Mouse (Mus musculus) adipose tissue, adult 10 weeks (tissue): ENCODE measurements around the gene Crhr1. TPM values are rescaled to one million over a fixed set of nuclear protein-coding genes. Genes with fewer than 3 reads are reported as not detected.

Source experiments
- polyA plus RNA-seq: library from polyadenylated mRNA; stranded (reverse); fragments of 350-450 nt; fragmentation: Illumina TruSeq; extraction: RNeasy Lipid Tissue Mini Kit (QIAGEN cat#74804); gene quantifications from one replicate; pipeline ENCODE4 v1.2.3, GENCODE M21; 2014; ENCODE audit warnings: low read depth, low replicate concordance

Crhr1 gene
- polyA plus RNA-seq: not detected

DNA sequence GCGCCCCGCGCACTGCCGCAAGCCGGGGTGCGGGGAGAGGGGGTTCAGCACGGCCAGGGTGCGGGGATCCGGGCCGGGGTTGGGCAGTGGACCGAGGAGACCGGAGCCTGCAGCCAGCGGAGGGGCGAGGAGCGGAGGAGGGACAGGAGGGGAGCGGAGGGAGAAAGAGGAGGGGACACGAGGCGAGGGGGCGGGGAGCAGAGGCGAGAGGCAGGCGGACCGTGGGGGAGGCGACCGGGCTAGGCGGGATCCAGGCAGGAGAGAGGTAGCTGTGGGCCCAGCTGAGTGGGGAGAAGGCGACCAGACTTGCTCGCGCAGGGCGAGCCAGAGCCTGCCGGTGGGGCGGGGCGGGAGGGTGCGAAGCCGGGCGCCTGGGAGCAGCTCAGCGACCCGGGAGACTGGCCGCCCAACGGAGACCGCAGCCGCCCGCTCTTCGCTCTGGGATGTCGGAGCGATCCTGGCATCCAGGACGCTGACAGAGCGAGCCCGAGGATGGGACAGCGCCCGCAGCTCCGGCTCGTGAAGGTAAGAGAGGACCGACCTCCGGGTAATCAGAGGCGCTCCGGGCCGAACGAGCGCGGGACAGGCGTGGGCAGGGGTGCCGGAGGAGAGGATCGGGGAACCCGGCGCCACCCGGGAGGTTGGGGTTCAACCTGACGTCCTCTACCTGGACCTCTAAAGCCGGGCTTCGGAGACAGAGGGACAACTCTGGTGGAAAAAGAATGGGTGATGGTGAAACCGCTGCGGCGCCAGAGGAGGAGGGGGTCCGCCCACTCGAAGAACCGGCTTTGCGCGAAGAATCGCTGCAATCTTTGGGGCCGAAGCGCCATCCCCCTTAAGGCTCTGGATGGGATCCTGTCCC is at the start of gene Crhr1:
Crhr1 (plus strand) TSS at position 276 of the 862 bp plus-strand sequence.

DNA sequence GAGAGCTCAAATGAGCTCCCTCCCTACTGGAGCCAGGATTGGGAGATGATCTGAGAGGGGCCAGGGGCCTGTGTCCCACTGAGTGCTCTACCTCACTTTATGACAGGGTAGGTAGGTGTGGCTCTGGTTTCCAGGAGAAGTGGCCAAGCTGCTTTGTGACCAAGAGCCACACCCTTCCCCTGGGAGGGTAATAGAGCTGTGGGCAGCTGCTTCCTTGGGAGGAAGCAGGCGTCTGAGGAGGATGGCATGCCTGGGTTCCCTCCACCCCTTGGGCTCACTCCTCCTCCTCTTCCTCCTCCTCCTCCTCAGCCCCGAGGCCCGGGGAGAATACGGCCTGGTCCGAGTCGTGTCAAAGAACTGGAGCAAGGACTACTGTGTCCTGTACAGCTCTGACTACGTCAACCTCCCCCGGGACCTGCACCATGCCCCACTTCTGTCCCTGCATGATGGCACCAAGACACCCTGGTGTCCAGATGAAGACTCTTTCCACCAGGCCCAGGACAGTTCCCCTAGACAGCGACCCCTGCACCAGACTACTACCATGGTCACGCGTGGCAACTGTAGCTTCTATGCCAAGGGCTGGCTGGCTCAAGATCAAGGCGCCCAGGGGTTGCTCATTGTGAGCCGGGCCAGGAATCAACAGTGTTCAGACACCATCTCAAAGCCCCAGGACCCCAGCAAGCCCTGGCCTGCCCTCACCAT is 53.6 kb downstream of the Crhr1 start, which contains the start of gene Sppl2c:
Sppl2c (plus strand) TSS at position 193 of the 702 bp plus-strand sequence.

Other genes with a start within 250 kb of the Crhr1 start
- 33.7 TPM for gene Nsf, start 178.8 kb upstream of the Crhr1 start, polyA plus RNA-seq
- gene Arf2, start 166.1 kb upstream of the Crhr1 start, polyA plus RNA-seq: 25.9 TPM
- 5.3 TPM for gene Sppl2c, start 53.5 kb downstream of the Crhr1 start, polyA plus RNA-seq
- gene Mapt, start 98.5 kb downstream of the Crhr1 start, polyA plus RNA-seq: 9.4 TPM